Mouse (Mus musculus): ENCODE results near the gene C2cd2. TPM values are rescaled to one million over a fixed set of nuclear protein-coding genes. Genes with fewer than 3 reads are reported as not detected.

The C2cd2 gene
- polyA plus RNA-seq, 1 experiment from 2014 or later, result 16.7 TPM

DNA sequence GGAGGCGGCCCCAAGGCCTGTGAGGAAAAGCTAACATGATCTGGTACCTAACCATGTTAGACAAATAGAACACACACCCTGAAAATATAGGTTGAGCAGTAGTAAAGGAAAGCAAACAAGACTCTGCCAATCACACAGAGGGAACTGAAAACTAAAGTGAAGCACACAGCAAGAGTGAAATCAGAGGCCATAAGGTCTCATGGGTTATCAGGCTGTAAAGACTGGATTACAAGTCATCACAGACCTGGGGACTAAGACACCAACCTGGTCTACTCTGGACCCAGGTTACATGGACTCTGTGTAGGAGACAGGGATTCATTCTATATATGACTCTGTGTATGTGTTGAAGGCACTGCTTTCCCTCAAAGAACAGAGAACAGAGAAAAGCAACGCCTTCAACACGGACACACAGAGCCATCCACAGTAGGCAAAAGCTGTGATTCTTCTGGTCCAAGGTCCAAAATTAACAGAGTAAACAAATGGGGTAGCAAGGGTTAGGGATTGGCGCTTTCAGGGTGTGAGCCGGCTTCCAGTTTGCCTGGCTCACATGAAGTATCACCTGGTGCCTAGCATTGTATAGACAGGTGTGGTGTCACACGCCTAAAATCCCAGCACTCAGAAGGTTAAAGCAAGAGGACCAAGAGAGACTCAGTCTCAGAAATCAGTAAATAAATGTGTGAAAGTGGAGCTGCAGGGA lies 138.9 kb downstream of the C2cd2 start:
- no peak for DNase-seq (ENCODE audit: low spot score)
- WGBS, result 70% methylated on average over 6 of the region's 6 CpGs
- no peak overlapping the region for H3K9ac ChIP-seq (ENCODE audit: low read length)

DNA sequence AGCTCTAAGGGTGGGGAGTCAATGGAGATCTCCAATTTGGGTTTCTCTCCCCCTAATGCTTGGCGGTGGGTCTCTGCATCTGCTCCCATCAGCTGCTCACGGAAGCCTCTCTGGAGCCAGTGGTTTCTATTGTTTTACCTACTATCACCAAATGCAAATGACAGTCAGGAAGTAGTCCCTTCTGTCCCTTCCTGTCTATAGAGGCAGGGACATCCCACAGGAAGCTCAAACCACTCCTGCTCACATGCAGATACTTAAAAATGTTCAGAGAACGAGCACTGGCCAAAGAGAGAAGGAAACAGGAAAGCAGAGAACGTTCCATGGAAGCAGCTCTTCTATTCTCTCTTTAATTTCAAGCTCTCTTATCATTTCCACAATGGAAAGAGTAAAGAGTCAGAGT lies 142.9 kb downstream of the C2cd2 start:
- no peak overlapping the region for H3K4me2 ChIP-seq (ENCODE audit: low read length)
- no peaks in the 10 kb centered on the region for H3K27me3 ChIP-seq (replicated peaks; ENCODE audit: control insufficient read depth, insufficient read depth, low read length)
- H3K9me3 ChIP-seq (ENCODE audit: control insufficient read depth, low read length), result no peaks in the 10 kb centered on the region
- no peak for DNase-seq (ENCODE audit: low spot score)
- no peaks in the 10 kb centered on the region for H3K4me1 ChIP-seq (replicated peaks; ENCODE audit: control insufficient read depth, insufficient read depth, low read length)
- H3K4me3 ChIP-seq (ENCODE audit: low read depth, low read length), result no peak overlapping the region
- no peak for ATAC-seq (replicated peaks; ENCODE audit: low FRiP score, low TSS enrichment, low read depth)
- H3K9ac ChIP-seq (ENCODE audit: low read length), result no peak overlapping the region
- no peak overlapping the region for H3K27ac ChIP-seq (ENCODE audit: low read depth)
- WGBS, result 80% methylated on average over 4 of the region's 4 CpGs
- peaks cover 70% of the 10 kb centered on the region for H3K36me3 ChIP-seq (ENCODE audit: control insufficient read depth, insufficient read depth, low read length)

More for the DNA sequence above, 138.9 kb downstream of the C2cd2 start:
- no peak overlapping the region for H3K4me2 ChIP-seq (ENCODE audit: low read length)
- no peak overlapping the region for H3K4me3 ChIP-seq (ENCODE audit: low read depth, low read length)
- H3K36me3 ChIP-seq (ENCODE audit: control insufficient read depth, insufficient read depth, low read length), result peaks cover 60% of the 10 kb centered on the region
- H3K27me3 ChIP-seq (replicated peaks; ENCODE audit: control insufficient read depth, insufficient read depth, low read length), result no peaks in the 10 kb centered on the region
- H3K27ac ChIP-seq (ENCODE audit: low read depth), result no peak overlapping the region
- H3K4me1 ChIP-seq (replicated peaks; ENCODE audit: control insufficient read depth, insufficient read depth, low read length), result no peaks in the 10 kb centered on the region
- H3K9me3 ChIP-seq (ENCODE audit: control insufficient read depth, low read length), result no peaks in the 10 kb centered on the region
- ATAC-seq (replicated peaks; ENCODE audit: low FRiP score, low TSS enrichment, low read depth), result peak; percentile 67; the same call in 1 of the 2 replicates

DNA sequence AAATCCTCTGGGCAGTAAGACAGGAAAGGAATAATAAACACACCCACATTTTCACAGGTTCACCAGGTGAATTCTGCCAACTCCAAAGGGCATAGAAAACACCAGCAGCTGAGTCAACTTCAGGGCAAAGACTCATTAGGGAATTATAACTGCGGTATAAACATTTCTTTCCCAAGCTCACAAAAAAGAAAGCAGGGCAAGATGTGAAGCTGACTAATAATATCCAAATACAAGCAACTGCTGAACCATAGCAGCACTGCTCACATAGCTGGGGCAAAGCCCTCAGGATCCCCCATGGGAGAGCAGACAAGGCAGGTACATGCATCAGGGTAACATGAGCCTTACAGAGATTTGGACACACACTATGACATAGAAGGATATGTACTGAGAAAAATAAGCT lies 145.0 kb downstream of the C2cd2 start:
- ATAC-seq (replicated peaks; ENCODE audit: low FRiP score, low TSS enrichment, low read depth) (no peak), DNase-seq (ENCODE audit: low spot score) (no peak)
- WGBS, result 83% methylated on average over 1 of the region's 1 CpGs
- H3K9me3 ChIP-seq (ENCODE audit: control insufficient read depth, low read length), result no peaks in the 10 kb centered on the region
- peaks cover 91% of the 10 kb centered on the region for H3K36me3 ChIP-seq (ENCODE audit: control insufficient read depth, insufficient read depth, low read length)
- no peaks in the 10 kb centered on the region for H3K27me3 ChIP-seq (replicated peaks; ENCODE audit: control insufficient read depth, insufficient read depth, low read length)
- H3K9ac ChIP-seq (ENCODE audit: low read length), result no peak overlapping the region
- H3K4me3 ChIP-seq (ENCODE audit: low read depth, low read length), result no peak overlapping the region
- no peak overlapping the region for H3K27ac ChIP-seq (ENCODE audit: low read depth)
- no peaks in the 10 kb centered on the region for H3K4me1 ChIP-seq (replicated peaks; ENCODE audit: control insufficient read depth, insufficient read depth, low read length)
- H3K4me2 ChIP-seq (ENCODE audit: low read length), result no peak overlapping the region

DNA sequence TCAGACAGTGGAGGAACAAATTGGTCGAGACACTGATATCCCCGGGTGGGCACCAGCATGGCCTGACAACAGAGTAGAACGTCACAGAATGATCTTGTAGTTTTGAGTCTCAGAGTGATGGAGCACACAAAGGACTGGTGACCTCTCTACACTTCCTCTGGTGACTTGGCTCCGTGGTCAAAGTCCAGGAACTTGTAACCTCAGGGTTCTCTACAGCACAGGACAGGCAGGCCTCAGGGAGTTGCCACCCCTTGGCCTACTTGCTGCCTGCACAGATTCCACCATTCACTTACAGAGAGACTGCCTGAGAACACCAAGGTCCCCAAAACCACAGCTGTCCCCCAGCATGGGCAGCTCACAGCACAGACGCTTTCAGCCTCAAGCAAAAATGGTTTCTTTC lies 147.1 kb downstream of the C2cd2 start:
- Histone ChIP-seq H3K4me1 (replicated peaks; ENCODE audit: control insufficient read depth, insufficient read depth, low read length) (no peaks in the 10 kb centered on the region), H3K36me3 (ENCODE audit: control insufficient read depth, insufficient read depth, low read length) (peaks cover 96% of the 10 kb centered on the region), H3K27ac (ENCODE audit: low read depth) (no peak overlapping the region), H3K4me2 (ENCODE audit: low read length) (no peak overlapping the region), H3K9me3 (ENCODE audit: control insufficient read depth, low read length) (no peaks in the 10 kb centered on the region), H3K4me3 (ENCODE audit: low read depth, low read length) (no peak overlapping the region), H3K9ac (ENCODE audit: low read length) (no peak overlapping the region), H3K27me3 (replicated peaks; ENCODE audit: control insufficient read depth, insufficient read depth, low read length) (no peaks in the 10 kb centered on the region)
- WGBS, result 83% methylated on average over 5 of the region's 5 CpGs
- ATAC-seq (replicated peaks; ENCODE audit: low FRiP score, low TSS enrichment, low read depth) (no peak), DNase-seq (ENCODE audit: low spot score) (no peak)

DNA sequence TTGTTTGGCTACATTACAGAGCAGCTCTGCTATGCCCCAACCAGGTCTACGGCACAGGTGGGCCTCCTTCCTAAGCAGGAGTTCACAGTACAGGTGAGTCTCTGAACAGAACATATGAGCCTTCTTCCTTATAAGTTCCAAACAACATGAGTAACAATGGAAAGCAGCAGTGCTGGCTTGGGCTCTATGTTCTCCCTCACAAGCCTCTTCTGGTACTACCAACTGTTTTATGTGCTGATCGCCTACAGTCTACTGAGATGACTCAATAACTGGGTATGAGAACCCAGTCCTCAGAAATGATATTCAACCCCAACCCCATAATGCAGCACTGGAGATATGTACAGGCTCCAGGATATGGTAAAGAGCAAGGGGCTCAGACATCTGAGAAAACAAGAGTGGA lies 148.3 kb downstream of the C2cd2 start:
- no peak for DNase-seq (ENCODE audit: low spot score)
- no peaks in the 10 kb centered on the region for H3K27me3 ChIP-seq (replicated peaks; ENCODE audit: control insufficient read depth, insufficient read depth, low read length)
- 95% methylated on average over 2 of the region's 2 CpGs for WGBS

DNA sequence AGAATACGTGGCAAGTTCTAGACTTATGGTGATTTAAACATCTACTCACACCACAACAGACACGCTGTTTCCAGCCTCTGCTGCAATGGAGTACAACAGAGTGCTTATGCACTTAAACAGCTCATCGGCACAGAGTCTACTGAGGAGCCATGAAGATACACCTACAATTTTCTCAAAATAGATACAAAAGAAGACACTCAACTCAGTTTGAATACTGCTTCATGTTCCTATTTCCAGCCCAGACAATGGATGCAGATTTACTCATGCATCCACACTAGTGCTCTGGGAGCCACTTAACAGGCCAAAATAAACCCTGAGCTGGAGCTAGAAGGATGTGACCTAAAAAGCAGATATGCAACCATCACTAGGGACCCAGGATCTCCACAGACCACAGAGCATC lies 153.5 kb downstream of the C2cd2 start:
- 94% methylated on average over 3 of the region's 3 CpGs for WGBS
- Histone ChIP-seq H3K4me2 (ENCODE audit: low read length) (no peak overlapping the region), H3K4me3 (ENCODE audit: low read depth, low read length) (no peak overlapping the region), H3K27ac (ENCODE audit: low read depth) (no peak overlapping the region), H3K4me1 (replicated peaks; ENCODE audit: control insufficient read depth, insufficient read depth, low read length) (no peaks in the 10 kb centered on the region), H3K36me3 (ENCODE audit: control insufficient read depth, insufficient read depth, low read length) (peaks cover 98% of the 10 kb centered on the region), H3K9me3 (ENCODE audit: control insufficient read depth, low read length) (no peaks in the 10 kb centered on the region), H3K9ac (ENCODE audit: low read length) (no peak overlapping the region), H3K27me3 (replicated peaks; ENCODE audit: control insufficient read depth, insufficient read depth, low read length) (no peaks in the 10 kb centered on the region)
- DNase-seq (ENCODE audit: low spot score) (no peak), ATAC-seq (replicated peaks; ENCODE audit: low FRiP score, low TSS enrichment, low read depth) (no peak)

More for the DNA sequence above, 148.3 kb downstream of the C2cd2 start:
- H3K4me2 ChIP-seq (ENCODE audit: low read length), result no peak overlapping the region
- H3K36me3 ChIP-seq (ENCODE audit: control insufficient read depth, insufficient read depth, low read length), result peaks cover 98% of the 10 kb centered on the region
- H3K4me3 ChIP-seq (ENCODE audit: low read depth, low read length), result no peak overlapping the region
- no peak overlapping the region for H3K27ac ChIP-seq (ENCODE audit: low read depth)
- no peaks in the 10 kb centered on the region for H3K9me3 ChIP-seq (ENCODE audit: control insufficient read depth, low read length)
- no peak overlapping the region for H3K9ac ChIP-seq (ENCODE audit: low read length)
- no peak for ATAC-seq (replicated peaks; ENCODE audit: low FRiP score, low TSS enrichment, low read depth)
- no peaks in the 10 kb centered on the region for H3K4me1 ChIP-seq (replicated peaks; ENCODE audit: control insufficient read depth, insufficient read depth, low read length)

DNA sequence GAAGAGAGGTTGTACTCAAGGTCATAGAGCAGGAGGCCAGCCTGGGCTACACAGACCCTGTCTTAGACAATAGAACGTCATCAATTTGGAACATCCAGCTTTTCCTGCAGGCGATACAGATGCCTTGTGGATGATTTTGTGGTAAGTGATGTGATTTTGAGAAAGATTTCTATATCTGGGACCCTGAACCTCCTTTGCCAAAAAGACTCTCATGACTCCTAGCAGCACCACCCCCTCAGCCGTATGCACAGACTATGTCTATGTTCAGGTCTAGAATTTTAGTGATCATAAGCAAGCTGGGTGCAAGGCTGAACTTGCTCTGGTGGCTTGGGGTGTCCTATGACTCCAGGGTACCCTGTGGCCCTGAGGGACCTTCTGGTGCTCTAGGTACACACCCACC lies 156.8 kb downstream of the C2cd2 start:
- no peak overlapping the region for H3K4me3 ChIP-seq (ENCODE audit: low read depth, low read length)
- ATAC-seq (replicated peaks; ENCODE audit: low FRiP score, low TSS enrichment, low read depth), result no peak
- H3K9ac ChIP-seq (ENCODE audit: low read length), result no peak overlapping the region
- no peaks in the 10 kb centered on the region for H3K27me3 ChIP-seq (replicated peaks; ENCODE audit: control insufficient read depth, insufficient read depth, low read length)
- no peaks in the 10 kb centered on the region for H3K4me1 ChIP-seq (replicated peaks; ENCODE audit: control insufficient read depth, insufficient read depth, low read length)
- no peak overlapping the region for H3K4me2 ChIP-seq (ENCODE audit: low read length)
- H3K36me3 ChIP-seq (ENCODE audit: control insufficient read depth, insufficient read depth, low read length), result peaks cover 85% of the 10 kb centered on the region
- DNase-seq (ENCODE audit: low spot score), result no peak
- whole genome bisulfite sequencing, result 96% methylated on average over 3 of the region's 3 CpGs
- no peak overlapping the region for H3K27ac ChIP-seq (ENCODE audit: low read depth)
- H3K9me3 ChIP-seq (ENCODE audit: control insufficient read depth, low read length), result no peaks in the 10 kb centered on the region

Small RNA genes within 50 kb of the gene (microRNA-seq; reads per million reads assigned to microRNA genes)
- not detected for gene Mir6964

Other genes starting within 250 kb of the C2cd2 start
- gene Ripk4, start 198.8 kb downstream of the C2cd2 start, polyA plus RNA-seq (2014; fragmentation: Nextera tagmentation; extraction: Ambion mirVana), result 16.3 and 20.0 TPM in 2 replicates
- 9.7 and 10.8 TPM in 2 replicates for gene Prdm15, start 110.7 kb downstream of the C2cd2 start, polyA plus RNA-seq (2014; fragmentation: Nextera tagmentation; extraction: Ambion mirVana)
- 15.6 and 17.6 TPM in 2 replicates for gene Zbtb21, start within 50 bp of the C2cd2 start, polyA plus RNA-seq (2014; fragmentation: Nextera tagmentation; extraction: Ambion mirVana)
- gene B230307C23Rik, start 34.7 kb upstream of the C2cd2 start, polyA plus RNA-seq (2014; fragmentation: Nextera tagmentation; extraction: Ambion mirVana), result 30.4 and 36.0 TPM in 2 replicates
- gene A630089N07Rik, start 119.9 kb upstream of the C2cd2 start, polyA plus RNA-seq (2014; fragmentation: Nextera tagmentation; extraction: Ambion mirVana), result 21.4 and 24.9 TPM in 2 replicates

Measured in intestine, embryonic 14.5 days (tissue).